Mouse (Mus musculus) liver, adult 2 months (tissue): Measurements from ENCODE around the gene Vmn1r223. TPM values are rescaled to one million over a fixed set of nuclear protein-coding genes. Genes with fewer than 3 reads are reported as not detected.

Source experiments
- DNase-seq: peaks from one replicate; pipeline ENCODE4 v3.0.0-alpha.2; 2011; ENCODE audit warnings: low read depth, low spot score; ENCODE audit errors: extremely low read depth
- H3K27ac ChIP-seq: fragments of 200-500 bp; replicated peaks from 2 replicates; pipeline ENCODE4 v1.5.1; 2012; ENCODE audit warnings: low read depth, mild to moderate bottlenecking, control low read depth, inconsistent platforms, low read length; ENCODE audit not compliant: insufficient read depth
- H3K27me3 ChIP-seq: fragments of 200-500 bp; 2 replicates; pipeline ENCODE4 v1.6.1; 2012; ENCODE audit warnings: mild to moderate bottlenecking, moderate library complexity, low read length, inconsistent platforms; ENCODE audit not compliant: control insufficient read depth, insufficient read depth
- H3K36me3 ChIP-seq: fragments of 200-500 bp; 2 replicates; pipeline ENCODE4 v1.6.1; 2012; ENCODE audit warnings: low read length, inconsistent platforms; ENCODE audit not compliant: control insufficient read depth, insufficient read depth
- H3K4me1 ChIP-seq: fragments of 200-500 bp; 2 replicates; pipeline ENCODE4 v1.6.1; 2011; ENCODE audit warnings: low read length; ENCODE audit not compliant: control insufficient read depth, insufficient read depth
- H3K4me3 ChIP-seq: fragments of 200-500 bp; 2 replicates; pipeline ENCODE4 v1.5.1; 2011; ENCODE audit warnings: low read depth, mild to moderate bottlenecking, control low read depth, low read length, moderate library complexity; ENCODE audit not compliant: insufficient read depth
- H3K79me2 ChIP-seq: fragments of 200-500 bp; 2 replicates; pipeline ENCODE4 v1.6.1; 2012; ENCODE audit warnings: inconsistent platforms, mild to moderate bottlenecking, low read length, moderate library complexity; ENCODE audit not compliant: control insufficient read depth, insufficient read depth
- H3K9ac ChIP-seq: fragments of 200-500 bp; 2 replicates; pipeline ENCODE4 v1.6.1; 2012; ENCODE audit warnings: low read depth, mild to moderate bottlenecking, control low read depth, inconsistent platforms, low read length
- CTCF ChIP-seq: fragments of 200-500 bp; IDR thresholded peaks from 2 replicates; pipeline ENCODE4 v1.5.1; 2011; ENCODE audit warnings: low read depth, low read length, control low read depth
- POLR2A ChIP-seq: fragments of 200-500 bp; IDR thresholded peaks from 2 replicates; pipeline ENCODE4 v1.6.1; 2011; ENCODE audit warnings: low read length, control low read depth; ENCODE audit not compliant: insufficient read depth; ENCODE audit errors: extremely low read depth
- WGBS: fragments of 180-500 bp; shearing (Covaris S2); methylation state at CpG from one replicate; pipeline ENCODE4 v1.1.7; 2018; 5-methylcytosine and 5-hydroxymethylcytosine counted together
- polyA plus RNA-seq: library from polyadenylated mRNA; depleted of rRNA; stranded (reverse); fragments of >200 nt; gene quantifications from 2 replicates; pipeline ENCODE4 v1.2.3, GENCODE M21; 2012; rRNA removed
- total RNA-seq: library from RNA; depleted of rRNA; stranded (reverse); fragments of >200 nt; gene quantifications from 2 replicates; pipeline ENCODE4 v1.2.3, GENCODE M21; 2014; rRNA removed

Gene Vmn1r223
- total and polyA plus RNA-seq, 2 experiments = not detected

DNA sequence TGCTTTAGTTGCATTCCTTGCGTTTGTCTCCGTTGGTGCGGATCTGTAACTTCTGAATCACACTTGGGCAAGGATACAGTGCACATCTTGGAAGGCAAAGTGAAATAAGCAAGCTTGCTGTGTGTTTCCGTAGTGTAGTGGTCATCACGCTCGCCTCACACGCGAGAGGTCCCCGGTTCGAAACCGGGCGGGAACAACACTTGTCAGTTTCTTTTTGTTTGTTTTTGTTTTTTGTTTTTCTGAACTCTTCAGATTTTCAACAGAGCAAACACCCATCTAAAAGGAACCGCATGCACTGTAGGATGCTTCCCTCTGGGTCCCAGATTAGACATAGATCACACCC lies 53.0 kb downstream of the Vmn1r223 start:
- 5% methylated on average over 13 of the region's 13 CpGs for whole genome bisulfite sequencing
- H3K27me3 ChIP-seq = peaks cover 6% of the 10 kb centered on the region; the same call in 1 of the 2 replicates
- H3K27ac ChIP-seq = no peak overlapping the region
- no peak overlapping the region for H3K4me3 ChIP-seq
- no peak for DNase-seq
- H3K4me1 ChIP-seq = 0 out of 2 replicates have a peak, but pooled peaks cover 2% of the 10 kb centered on the region
- no peak for TF ChIP-seq POLR2A
- TF ChIP-seq CTCF = no peak
- H3K79me2 ChIP-seq = no peaks in the 10 kb centered on the region
- no peaks in the 10 kb centered on the region for H3K36me3 ChIP-seq
- no peak overlapping the region for H3K9ac ChIP-seq

Other genes with a start within 250 kb of the Vmn1r223 start
- gene Vmn1r213, start 239.5 kb upstream of the Vmn1r223 start, total RNA-seq = not detected in 2 replicates
- not detected in 2 replicates for gene Vmn1r213, start 239.5 kb upstream of the Vmn1r223 start, polyA plus RNA-seq
- not detected in 2 replicates for gene Vmn1r214, start 216.7 kb upstream of the Vmn1r223 start, total RNA-seq
- gene Vmn1r214, start 216.7 kb upstream of the Vmn1r223 start, polyA plus RNA-seq = not detected in 2 replicates
- not detected in 2 replicates for gene Vmn1r215, start 179.1 kb upstream of the Vmn1r223 start, total RNA-seq
- not detected in 2 replicates for gene Vmn1r215, start 179.1 kb upstream of the Vmn1r223 start, polyA plus RNA-seq
- gene Vmn1r217, start 128.9 kb upstream of the Vmn1r223 start, total RNA-seq = not detected in 2 replicates
- gene Vmn1r217, start 128.9 kb upstream of the Vmn1r223 start, polyA plus RNA-seq = not detected in 2 replicates
- not detected in 2 replicates for gene Vmn1r218, start 114.0 kb upstream of the Vmn1r223 start, total RNA-seq
- gene Vmn1r218, start 114.0 kb upstream of the Vmn1r223 start, polyA plus RNA-seq = not detected in 2 replicates
- gene Vmn1r219, start 87.8 kb upstream of the Vmn1r223 start, total RNA-seq = not detected in 2 replicates
- not detected in 2 replicates for gene Vmn1r219, start 87.8 kb upstream of the Vmn1r223 start, polyA plus RNA-seq
- not detected in 2 replicates for gene Vmn1r220, start 59.2 kb upstream of the Vmn1r223 start, total RNA-seq
- not detected in 2 replicates for gene Vmn1r220, start 59.2 kb upstream of the Vmn1r223 start, polyA plus RNA-seq
- not detected in 2 replicates for gene Vmn1r221, start 33.0 kb upstream of the Vmn1r223 start, total RNA-seq
- not detected in 2 replicates for gene Vmn1r221, start 33.0 kb upstream of the Vmn1r223 start, polyA plus RNA-seq
- not detected in 2 replicates for gene Vmn1r222, start 11.2 kb upstream of the Vmn1r223 start, total RNA-seq
- gene Vmn1r222, start 11.2 kb upstream of the Vmn1r223 start, polyA plus RNA-seq = not detected in 2 replicates
- gene Zfp322a, start 122.1 kb downstream of the Vmn1r223 start, total RNA-seq = 8.1 and 9.7 TPM in 2 replicates
- gene Zfp322a, start 122.1 kb downstream of the Vmn1r223 start, polyA plus RNA-seq = 0.60 and 1.3 TPM in 2 replicates
- gene Abt1, start 176.7 kb downstream of the Vmn1r223 start, total RNA-seq = 3.5 and 3.7 TPM in 2 replicates
- gene Abt1, start 176.7 kb downstream of the Vmn1r223 start, polyA plus RNA-seq = 2.1 TPM in 2 replicates
- not detected in 2 replicates for gene Btn1a1, start 218.8 kb downstream of the Vmn1r223 start, total RNA-seq
- gene Btn1a1, start 218.8 kb downstream of the Vmn1r223 start, polyA plus RNA-seq = not detected in 2 replicates
- gene Btn2a2, start 241.7 kb downstream of the Vmn1r223 start, total RNA-seq = not detected in 2 replicates
- not detected in 2 replicates for gene Btn2a2, start 241.7 kb downstream of the Vmn1r223 start, polyA plus RNA-seq